Mouse (Mus musculus): ENCODE results near the gene Phgr1. TPM values are rescaled to one million over a fixed set of nuclear protein-coding genes. Genes with fewer than 3 reads are reported as not detected.

Phgr1 gene
- polyA plus RNA-seq, 1 experiment from 2014 or later, result not detected

DNA sequence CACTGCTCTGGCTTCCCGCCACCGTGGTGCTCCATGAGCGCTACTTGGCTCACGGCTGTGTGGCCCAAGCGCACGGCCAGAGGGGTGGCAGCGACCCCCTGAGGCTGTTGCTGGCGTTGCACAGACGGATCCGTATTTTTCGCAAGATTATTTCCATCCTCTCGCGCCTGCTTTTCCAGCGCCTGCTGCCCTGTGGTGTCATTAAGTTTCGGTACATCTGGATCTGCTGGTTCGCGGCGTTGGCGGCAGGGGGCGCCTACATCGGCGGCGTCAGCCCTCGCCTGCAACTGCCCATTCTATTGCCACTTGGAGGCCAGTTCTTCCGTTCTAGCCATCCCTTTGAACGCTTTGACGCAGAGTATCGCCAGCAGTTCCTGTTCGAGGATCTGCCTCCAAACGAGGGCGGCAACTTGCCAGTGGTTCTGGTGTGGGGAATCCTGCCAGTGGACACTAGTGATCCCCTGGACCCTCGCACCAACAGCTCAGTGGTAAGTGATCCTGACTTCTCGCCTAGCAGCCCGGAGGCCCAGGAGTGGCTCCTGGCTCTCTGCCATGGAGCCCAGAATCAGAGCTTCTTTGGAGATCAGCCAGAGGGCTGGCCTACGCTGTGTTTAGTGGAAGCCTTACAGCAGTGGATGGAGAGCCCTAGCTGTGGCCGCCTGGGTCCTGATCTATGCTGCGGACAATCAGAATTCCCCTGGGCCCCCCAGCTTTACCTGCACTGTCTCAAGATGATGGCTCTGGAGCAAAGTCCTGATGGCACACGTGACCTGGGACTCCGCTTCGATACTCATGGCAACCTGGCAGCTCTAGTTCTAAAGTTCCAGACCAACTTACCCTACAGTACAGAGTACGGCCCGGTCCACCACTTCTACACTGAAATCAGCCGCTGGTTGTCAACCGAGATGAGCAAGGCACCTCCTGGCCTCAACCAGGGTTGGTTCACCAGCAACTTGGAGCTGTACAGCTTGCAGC is 18.3 kb downstream of the Phgr1 start:
- H3K4me2 ChIP-seq (ENCODE audit: low read depth, low read length), result peak overlapping the region; percentile 15
- 0 out of 2 replicates have a peak overlapping the region, but pooled peaks have one; percentile 5 for H3K4me3 ChIP-seq (ENCODE audit: low read depth, low read length)
- TF ChIP-seq CTCF (IDR thresholded peaks at IDR 0.05; ENCODE audit: low read depth) (peak; percentile 85), EP300 (IDR thresholded peaks at IDR 0.05; ENCODE audit: low read depth) (no peak)
- WGBS (ENCODE audit: insufficient replicate concordance), result 29% methylated on average over 44 of the region's 44 CpGs
- no peaks in the 10 kb centered on the region for H3K9me3 ChIP-seq (ENCODE audit: low read length)
- no peaks in the 10 kb centered on the region for H3K36me3 ChIP-seq (replicated peaks; ENCODE audit: insufficient read depth, low read length)
- peaks cover 5% of the 10 kb centered on the region; the same call in 1 of the 2 replicates for H3K27me3 ChIP-seq (ENCODE audit: insufficient read depth, low read length)
- DNase-seq, result peak; percentile 78
- ATAC-seq, result peak; percentile 75
- H3K27ac ChIP-seq (ENCODE audit: low read depth), result no peak overlapping the region
- H3K9ac ChIP-seq (replicated peaks), result no peak overlapping the region
- H3K4me1 ChIP-seq (ENCODE audit: insufficient read depth), result peaks cover 6% of the 10 kb centered on the region

DNA sequence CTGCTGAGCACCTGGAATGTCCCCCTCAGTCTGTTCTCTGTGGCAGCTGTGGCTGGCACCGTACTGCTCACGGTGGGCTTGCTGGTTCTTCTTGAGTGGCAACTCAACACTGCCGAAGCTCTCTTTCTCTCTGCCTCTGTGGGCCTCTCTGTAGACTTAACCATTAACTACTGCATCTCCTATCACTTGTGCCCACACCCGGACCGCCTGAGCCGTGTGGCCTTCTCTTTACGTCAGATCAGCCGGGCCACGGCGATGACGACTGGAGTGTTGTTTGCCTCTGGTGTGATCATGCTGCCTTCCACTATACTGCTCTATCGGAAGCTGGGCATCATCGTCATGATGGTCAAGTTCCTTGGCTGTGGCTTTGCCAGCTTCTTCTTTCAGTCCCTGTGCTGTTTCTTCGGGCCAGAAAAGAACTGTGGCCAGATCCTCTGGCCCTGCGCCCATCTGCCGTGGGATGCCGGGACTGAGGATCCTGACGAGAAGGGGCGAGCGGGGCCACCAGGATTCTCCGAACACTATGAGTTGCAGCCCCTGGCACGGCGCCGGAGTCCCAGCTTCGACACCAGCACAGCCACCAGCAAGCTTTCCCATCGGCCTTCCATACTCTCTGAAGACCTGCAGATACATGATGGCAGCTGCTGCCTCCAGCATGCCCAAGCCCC is 19.2 kb downstream of the Phgr1 start:
- Histone ChIP-seq H3K27ac (ENCODE audit: low read depth) (no peak overlapping the region), H3K9ac (replicated peaks) (no peak overlapping the region), H3K4me3 (ENCODE audit: low read depth, low read length) (no peak overlapping the region), H3K36me3 (replicated peaks; ENCODE audit: insufficient read depth, low read length) (no peaks in the 10 kb centered on the region), H3K4me1 (ENCODE audit: insufficient read depth) (peaks cover 6% of the 10 kb centered on the region), H3K27me3 (ENCODE audit: insufficient read depth, low read length) (peaks cover 4% of the 10 kb centered on the region; the same call in 1 of the 2 replicates), H3K4me2 (ENCODE audit: low read depth, low read length) (no peak overlapping the region), H3K9me3 (ENCODE audit: low read length) (no peaks in the 10 kb centered on the region)
- 82% methylated on average over 26 of the region's 26 CpGs for WGBS (ENCODE audit: insufficient replicate concordance)
- no peak for ATAC-seq
- no peak for DNase-seq
- TF ChIP-seq EP300 (IDR thresholded peaks at IDR 0.05; ENCODE audit: low read depth) (no peak), CTCF (IDR thresholded peaks at IDR 0.05; ENCODE audit: low read depth) (no peak)

DNA sequence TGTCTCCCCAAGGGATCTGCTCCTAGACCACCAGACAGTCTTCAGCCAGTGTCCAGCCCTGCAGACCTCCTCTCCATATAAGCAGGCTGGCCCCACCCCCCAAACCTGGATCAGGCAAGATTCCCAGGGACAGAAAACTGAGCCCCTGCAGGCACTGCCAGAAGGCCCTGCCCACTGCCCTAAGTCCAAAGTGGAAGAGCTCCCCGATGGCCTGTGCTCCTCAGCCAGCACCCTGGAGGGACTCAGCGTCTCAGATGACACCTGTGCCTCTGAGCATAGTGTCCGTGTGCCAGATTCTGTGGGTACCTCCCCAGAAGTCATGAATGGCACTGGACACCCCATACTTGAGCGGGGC is 19.7 kb downstream of the Phgr1 start:
- Histone ChIP-seq H3K36me3 (replicated peaks; ENCODE audit: insufficient read depth, low read length) (no peaks in the 10 kb centered on the region), H3K9ac (replicated peaks) (no peak overlapping the region), H3K4me3 (ENCODE audit: low read depth, low read length) (no peak overlapping the region), H3K4me2 (ENCODE audit: low read depth, low read length) (no peak overlapping the region), H3K4me1 (ENCODE audit: insufficient read depth) (peaks cover 6% of the 10 kb centered on the region), H3K9me3 (ENCODE audit: low read length) (no peaks in the 10 kb centered on the region), H3K27ac (ENCODE audit: low read depth) (no peak overlapping the region), H3K27me3 (ENCODE audit: insufficient read depth, low read length) (peaks cover 5% of the 10 kb centered on the region; the same call in 1 of the 2 replicates)
- 76% methylated on average over 4 of the region's 4 CpGs for WGBS (ENCODE audit: insufficient replicate concordance)
- no peak for DNase-seq
- TF ChIP-seq CTCF (IDR thresholded peaks at IDR 0.05; ENCODE audit: low read depth) (no peak), EP300 (IDR thresholded peaks at IDR 0.05; ENCODE audit: low read depth) (no peak)
- ATAC-seq, result no peak

DNA sequence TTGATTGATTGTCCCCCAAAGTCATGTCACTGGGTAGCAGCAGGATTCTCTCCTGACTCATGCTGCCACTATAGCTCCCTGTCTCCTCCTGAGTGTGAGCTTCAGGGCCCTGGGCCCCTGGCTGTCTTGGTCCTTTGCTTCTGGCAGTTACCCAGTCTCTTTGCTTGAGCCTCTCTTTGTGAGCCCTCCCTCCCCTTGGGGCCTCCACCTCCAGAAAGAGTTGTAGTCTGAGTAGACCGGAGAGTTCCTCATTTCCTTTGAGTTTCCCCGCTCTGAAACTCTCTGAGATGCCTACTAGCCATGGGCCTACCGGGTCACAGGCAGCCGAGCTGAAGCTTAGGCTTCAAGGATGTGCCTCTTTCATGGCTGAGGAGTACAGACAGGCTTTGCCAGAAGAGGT is 21.1 kb downstream of the Phgr1 start:
- Histone ChIP-seq H3K4me2 (ENCODE audit: low read depth, low read length) (no peak overlapping the region), H3K9ac (replicated peaks) (no peak overlapping the region), H3K4me3 (ENCODE audit: low read depth, low read length) (no peak overlapping the region), H3K27me3 (ENCODE audit: insufficient read depth, low read length) (peaks cover 5% of the 10 kb centered on the region; the same call in 1 of the 2 replicates), H3K9me3 (ENCODE audit: low read length) (no peaks in the 10 kb centered on the region), H3K27ac (ENCODE audit: low read depth) (no peak overlapping the region), H3K4me1 (ENCODE audit: insufficient read depth) (peaks cover 6% of the 10 kb centered on the region), H3K36me3 (replicated peaks; ENCODE audit: insufficient read depth, low read length) (no peaks in the 10 kb centered on the region)
- DNase-seq, result no peak
- ATAC-seq, result no peak
- TF ChIP-seq EP300 (IDR thresholded peaks at IDR 0.05; ENCODE audit: low read depth), result no peak
- TF ChIP-seq CTCF (IDR thresholded peaks at IDR 0.05; ENCODE audit: low read depth), result no peak
- WGBS (ENCODE audit: insufficient replicate concordance), result 39% methylated on average over 4 of the region's 4 CpGs

DNA sequence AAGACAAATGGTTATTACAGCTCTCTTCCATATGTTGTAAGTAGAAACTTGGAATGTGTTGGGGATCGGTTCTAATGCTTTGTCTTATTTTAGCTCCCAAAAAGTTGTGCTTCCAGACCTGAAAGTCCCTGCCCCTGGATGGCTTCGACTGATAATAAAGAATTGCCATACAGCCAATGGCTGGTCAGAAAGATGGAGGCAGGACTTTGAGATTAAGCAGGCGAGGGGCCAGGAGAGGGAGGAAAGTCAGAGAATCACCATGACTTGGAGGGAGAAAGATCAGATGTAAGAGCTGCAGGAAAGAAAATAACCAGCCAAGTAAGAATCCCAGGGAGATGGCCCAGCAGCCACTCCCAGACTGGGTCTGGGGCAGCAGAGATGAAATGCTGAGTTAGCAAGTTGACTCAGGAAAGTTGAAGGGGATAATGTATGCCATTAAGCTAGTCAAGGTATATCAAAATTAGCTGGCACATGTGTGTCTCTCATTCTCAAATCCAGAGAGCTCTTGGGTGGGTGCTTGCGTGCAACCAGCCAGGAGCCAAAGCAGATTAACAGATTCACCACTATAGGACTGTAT is 30.1 kb downstream of the Phgr1 start:
- H3K27ac ChIP-seq (ENCODE audit: low read depth), result peak overlapping the region; percentile 59
- no peak for DNase-seq
- H3K9me3 ChIP-seq (ENCODE audit: low read length), result no peaks in the 10 kb centered on the region
- no peaks in the 10 kb centered on the region for H3K36me3 ChIP-seq (replicated peaks; ENCODE audit: insufficient read depth, low read length)
- H3K27me3 ChIP-seq (ENCODE audit: insufficient read depth, low read length), result no peaks in the 10 kb centered on the region
- peak; percentile 67 for ATAC-seq
- peak overlapping the region; percentile 57 for H3K4me2 ChIP-seq (ENCODE audit: low read depth, low read length)
- peak overlapping the region; percentile 44; the same call in 1 of the 2 replicates for H3K9ac ChIP-seq (replicated peaks)
- 57% methylated on average over 4 of the region's 4 CpGs for WGBS (ENCODE audit: insufficient replicate concordance)
- peaks cover 31% of the 10 kb centered on the region for H3K4me1 ChIP-seq (ENCODE audit: insufficient read depth)
- peak overlapping the region; percentile 27; the same call in 1 of the 2 replicates for H3K4me3 ChIP-seq (ENCODE audit: low read depth, low read length)
- no peak for TF ChIP-seq CTCF (IDR thresholded peaks at IDR 0.05; ENCODE audit: low read depth)
- peak; percentile 65 for TF ChIP-seq EP300 (IDR thresholded peaks at IDR 0.05; ENCODE audit: low read depth)

DNA sequence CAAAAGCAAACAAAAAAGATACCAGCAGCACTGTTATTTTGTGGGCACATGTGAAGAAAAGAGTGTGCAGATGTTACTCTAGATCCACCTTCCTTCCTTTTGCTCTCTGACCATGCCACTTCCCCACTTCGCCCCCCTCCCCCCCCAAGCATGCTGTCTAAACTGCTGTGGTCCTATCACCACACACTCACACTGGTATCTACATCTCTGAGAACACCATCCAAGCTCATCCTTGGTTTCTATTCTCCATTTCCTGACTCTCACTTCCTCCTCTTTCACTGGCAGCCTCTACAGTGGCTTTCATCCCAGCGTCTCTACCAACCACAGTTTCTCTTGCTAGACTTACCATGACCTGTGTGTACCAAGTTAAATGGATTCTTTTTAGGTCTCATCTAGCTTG is 31.9 kb downstream of the Phgr1 start:
- H3K4me1 ChIP-seq (ENCODE audit: insufficient read depth), result peaks cover 31% of the 10 kb centered on the region
- peak; percentile 58; the same call in 1 of the 2 replicates for ATAC-seq

More for the DNA sequence above, 31.9 kb downstream of the Phgr1 start:
- H3K36me3 ChIP-seq (replicated peaks; ENCODE audit: insufficient read depth, low read length), result no peaks in the 10 kb centered on the region
- no peak overlapping the region for H3K4me2 ChIP-seq (ENCODE audit: low read depth, low read length)
- H3K9ac ChIP-seq (replicated peaks), result no peak overlapping the region
- no peak for TF ChIP-seq EP300 (IDR thresholded peaks at IDR 0.05; ENCODE audit: low read depth)
- TF ChIP-seq CTCF (IDR thresholded peaks at IDR 0.05; ENCODE audit: low read depth), result no peak
- 36% methylated on average over 2 of the region's 2 CpGs for WGBS (ENCODE audit: insufficient replicate concordance)
- H3K27me3 ChIP-seq (ENCODE audit: insufficient read depth, low read length), result no peaks in the 10 kb centered on the region
- H3K9me3 ChIP-seq (ENCODE audit: low read length), result no peaks in the 10 kb centered on the region
- DNase-seq, result peak; percentile 43
- no peak overlapping the region for H3K4me3 ChIP-seq (ENCODE audit: low read depth, low read length)
- no peak overlapping the region for H3K27ac ChIP-seq (ENCODE audit: low read depth)

Measured in liver, postnatal 0 days (tissue).